Mouse (Mus musculus): ENCODE measurements at regions not wholly inside any gene's neighbourhood (a gene's known extent, or its start where the extent isn't known, plus 50 kb on each side); places are given as distances from the start of the nearest gene placed in this dataset.
A peak's percentile ranks its signal among the peaks of the same experiment; 100 is the strongest.
"Not testable (repeated sequence)": the region's sequence is repeated elsewhere in the genome, so short reads cannot be mapped to it uniquely, and the experiment has no call there.

GRCm38 (mm10) chr5:26573446-26573845, 243.6 kb upstream of the Dpp6 start:
- DNase-seq (ENCODE audit: low read depth), result no peak

- no peak for DNase-seq (ENCODE audit: low read depth)
Observed at GRCm38 (mm10) chr5:26586108-26586507, 230.9 kb upstream of the Dpp6 start.

GRCm38 (mm10) chr5:26590886-26591285, 226.1 kb upstream of the Dpp6 start:
- no peak for DNase-seq (ENCODE audit: low read depth)

DNA sequence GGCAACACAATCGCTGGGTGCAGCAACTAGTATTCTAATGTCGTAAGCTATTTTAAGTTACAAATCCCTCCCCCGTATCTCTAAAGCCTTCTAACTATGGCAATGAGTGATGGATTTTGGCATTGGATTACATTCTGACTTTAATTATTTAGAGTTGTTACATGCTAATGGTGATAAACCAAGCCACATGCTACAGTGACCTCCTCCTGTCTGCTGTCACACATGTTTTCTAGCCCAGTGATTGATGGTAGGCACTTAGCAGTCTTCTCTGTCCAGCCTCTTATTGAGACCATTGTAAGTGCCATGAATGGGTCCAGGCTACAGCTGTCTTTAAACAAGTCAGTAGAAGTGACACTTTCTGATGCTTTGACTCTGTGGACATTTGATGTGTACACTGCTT, 224.7 kb upstream of the Dpp6 start:
- no peak for DNase-seq (ENCODE audit: low read depth)

GRCm38 (mm10) chr5:26597991-26598390, 219.0 kb upstream of the Dpp6 start:
- DNase-seq (ENCODE audit: low read depth), result no peak

DNA sequence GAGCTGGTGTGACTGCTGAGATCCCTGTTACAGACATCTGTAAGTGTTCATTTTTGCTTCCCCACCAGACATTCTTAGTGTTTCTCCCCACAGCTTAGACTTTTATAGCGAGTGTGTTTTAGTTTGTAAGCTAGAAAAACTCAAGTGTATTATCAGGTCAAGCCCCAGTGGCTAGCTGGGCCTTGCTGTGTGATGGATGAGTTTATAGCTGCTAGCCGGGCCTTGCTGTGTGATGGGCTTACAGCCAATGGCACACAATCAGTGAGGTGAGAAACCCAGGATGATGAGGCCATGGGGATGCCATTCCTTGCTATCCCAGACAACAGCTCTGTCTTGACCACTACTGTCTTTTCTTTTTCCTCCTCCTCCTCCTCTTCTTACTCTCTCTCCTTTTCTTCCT, 197.7 kb upstream of the Dpp6 start:
- no peak for DNase-seq (ENCODE audit: low read depth)

GRCm38 (mm10) chr5:26622116-26622515, 194.9 kb upstream of the Dpp6 start:
- no peak for DNase-seq (ENCODE audit: low read depth)

DNA sequence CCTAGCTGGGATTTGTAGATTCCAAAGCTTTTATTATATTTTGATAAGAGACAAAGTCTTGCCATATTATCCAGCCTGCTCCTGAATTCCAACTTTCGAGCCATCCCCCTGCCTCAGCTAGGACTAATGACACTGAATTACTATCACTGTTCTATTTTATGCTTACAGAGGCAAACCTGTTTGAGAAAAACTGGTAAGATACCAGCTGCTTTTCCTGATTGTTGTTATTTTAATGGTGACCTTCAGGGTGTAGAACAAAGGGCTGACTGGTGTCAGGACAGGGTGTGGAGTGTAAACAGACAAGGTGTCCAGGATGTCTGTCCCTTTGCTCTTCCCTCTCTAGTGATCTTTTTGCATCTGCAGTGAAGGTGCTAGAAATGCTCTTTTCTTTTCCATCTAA, 145.5 kb upstream of the Dpp6 start:
- DNase-seq (ENCODE audit: low read depth), result no peak

DNA sequence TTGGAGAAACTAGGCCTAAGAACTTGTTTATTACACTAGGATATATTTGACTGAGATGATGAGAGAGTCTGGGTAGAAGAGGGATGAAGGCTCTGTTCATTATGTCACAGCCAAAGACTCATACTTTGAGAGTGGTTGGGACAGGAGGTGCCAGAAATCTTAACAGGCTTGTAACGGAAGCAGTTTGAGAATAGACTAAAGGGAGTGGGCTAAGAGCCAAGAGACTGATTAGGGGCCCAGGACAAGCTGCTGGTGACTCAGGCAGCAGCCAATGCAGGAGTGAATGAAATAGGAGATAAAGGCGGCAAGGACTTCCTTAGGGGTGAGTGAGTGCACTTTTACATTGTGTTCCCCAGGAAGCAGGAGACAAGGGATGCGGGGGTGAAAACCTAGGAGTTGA, 127.2 kb upstream of the Dpp6 start:
- DNase-seq (ENCODE audit: low read depth), result no peak

GRCm38 (mm10) chr5:26691121-26691520, 125.9 kb upstream of the Dpp6 start:
- DNase-seq (ENCODE audit: low read depth), result no peak

DNA sequence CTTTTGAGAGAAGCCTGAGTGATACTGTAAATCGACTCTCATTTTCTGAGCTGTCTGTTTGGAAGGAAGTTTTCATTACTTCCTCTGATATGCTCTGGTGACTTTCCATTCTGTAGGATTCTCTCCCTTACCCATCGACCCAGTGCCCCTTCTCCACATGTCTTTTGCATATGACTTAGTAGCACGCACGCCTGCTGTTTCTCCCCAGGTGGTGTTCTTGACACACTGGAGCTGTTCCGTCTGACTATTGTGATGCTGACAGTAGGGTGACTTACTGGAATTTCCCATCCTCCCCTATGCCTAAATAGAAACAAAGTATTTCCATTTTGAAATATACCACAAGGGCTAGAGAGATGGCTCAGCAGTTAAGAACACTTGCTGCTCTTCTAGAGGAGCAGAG, 125.0 kb upstream of the Dpp6 start:
- DNase-seq (ENCODE audit: low read depth), result no peak

GRCm38 (mm10) chr5:26703621-26704020, 113.4 kb upstream of the Dpp6 start:
- not testable (repeated sequence) for DNase-seq (ENCODE audit: low read depth)

DNA sequence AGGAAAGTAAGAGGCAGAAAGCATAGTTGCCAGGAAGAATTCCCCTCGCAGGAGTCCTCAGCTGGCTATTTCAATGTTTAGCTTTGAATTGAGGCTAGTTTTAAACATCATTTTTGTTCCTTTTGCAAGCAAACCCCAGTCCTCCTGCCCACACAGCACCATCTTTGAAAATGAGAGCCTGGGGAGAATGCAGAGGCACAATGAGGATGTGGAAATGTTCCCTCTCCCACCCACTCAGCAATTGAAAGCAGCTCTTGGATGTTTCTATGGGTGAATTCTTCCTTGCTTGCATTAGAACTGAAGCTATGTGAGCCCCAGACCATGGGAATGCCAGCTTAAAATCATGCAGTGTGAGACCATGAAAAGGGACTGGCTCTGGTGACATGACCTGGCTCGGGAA, 109.3 kb upstream of the Dpp6 start:
- DNase-seq (ENCODE audit: low read depth), result no peak

- no peak for DNase-seq (ENCODE audit: low read depth)
Observed at GRCm38 (mm10) chr5:26724491-26724890, 92.5 kb upstream of the Dpp6 start.

- no peak for DNase-seq (ENCODE audit: low read depth)
Observed at GRCm38 (mm10) chr5:26725953-26726352, 91.0 kb upstream of the Dpp6 start.

GRCm38 (mm10) chr5:26751196-26751595, 65.8 kb upstream of the Dpp6 start:
- DNase-seq (ENCODE audit: low read depth), result not testable (repeated sequence)

DNA sequence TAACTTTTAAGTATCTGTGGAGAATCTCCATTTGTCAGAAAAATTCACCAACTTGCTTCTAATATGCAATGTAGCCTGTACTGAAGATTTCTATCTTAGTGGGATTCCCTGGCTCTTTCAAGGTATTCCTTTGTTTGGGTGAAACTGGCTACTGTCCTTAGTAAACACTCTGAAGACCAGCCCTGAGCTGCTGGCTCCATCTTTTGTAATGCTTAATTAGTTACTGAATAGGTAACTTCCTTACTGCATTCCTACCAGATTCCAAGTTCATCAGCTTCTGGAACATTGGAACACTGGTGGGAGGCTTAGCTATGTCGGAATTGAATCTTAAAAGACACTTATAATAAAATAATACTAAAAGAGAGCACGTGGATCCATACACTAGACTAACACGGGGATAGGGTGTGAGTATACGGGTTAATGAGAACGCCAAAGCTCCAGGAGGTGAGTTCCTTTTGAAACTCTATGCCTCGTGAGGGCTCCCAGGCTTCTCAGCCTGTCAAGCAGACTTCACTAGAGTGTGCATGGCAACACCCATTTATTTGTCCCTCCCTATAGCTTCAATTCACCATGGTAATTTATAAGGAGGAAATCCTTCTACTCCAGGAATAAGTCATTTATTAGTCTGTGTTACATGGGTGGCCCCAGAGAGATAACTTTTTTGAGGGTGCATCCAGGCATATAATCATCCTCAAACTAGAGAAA, 65.2 kb upstream of the Dpp6 start:
- DNase-seq (ENCODE audit: low read depth), result not testable (repeated sequence)

DNA sequence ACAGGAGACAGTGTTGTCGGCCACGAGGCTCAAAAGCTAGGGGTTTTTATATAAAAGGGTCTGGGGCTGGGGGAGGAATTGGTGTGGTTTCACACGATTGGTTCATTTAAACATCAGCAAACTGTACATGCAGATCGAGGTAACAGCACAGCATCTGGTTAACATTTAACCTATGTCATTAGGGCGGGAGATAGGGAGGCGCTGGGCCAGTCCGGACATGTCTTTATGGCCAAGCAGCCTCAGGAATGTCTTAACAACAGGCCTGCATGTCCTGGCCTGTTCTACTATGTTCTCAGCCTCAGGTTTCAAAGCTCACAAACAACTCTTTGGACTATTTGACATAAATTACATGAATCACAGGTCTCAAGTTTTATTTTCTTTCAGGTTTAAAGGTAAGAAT, 62.9 kb upstream of the Dpp6 start:
- DNase-seq (ENCODE audit: low read depth), result peak; percentile 13
